Mouse (Mus musculus) cerebellum, adult 2 months (tissue): ENCODE results near the gene Smarcd2.

Source experiments
- CTCF ChIP-seq: fragments of 200-500 bp; IDR thresholded peaks from 2 replicates; pipeline ENCODE4 v1.5.1; 2011; ENCODE audit warnings: low read depth, mild to moderate bottlenecking, control low read depth, low read length, moderate library complexity, borderline replicate concordance; ENCODE audit not compliant: insufficient read depth
- POLR2A ChIP-seq: fragments of 200-500 bp; IDR thresholded peaks from 2 replicates; pipeline ENCODE4 v1.6.1; 2011; ENCODE audit warnings: low read length, control low read depth, borderline replicate concordance; ENCODE audit not compliant: insufficient read depth

GRCm38 (mm10) chr11:106274374-106274773 is 1.6 kb upstream of the Smarcd2 start:
- TF ChIP-seq POLR2A (no peak), CTCF (no peak)
